10 mouse cellular contexts compared by ENCODE assay signal in genomic region chr15:82981676-82982520, GRCm38 (mm10). TPM values are rescaled to one million over a fixed set of nuclear protein-coding genes. Genes with fewer than 3 reads are reported as not detected.
DNase-seq lines count a peak whose midpoint lies in the region; ATAC-seq and TF ChIP-seq lines count a peak whose summit lies in the region.
"Had no signal": no experiment of that assay in that cellular context is flagged by ENCODE, and none has a peak within 500 bp of the region (broad histone marks: within the 10 kb centered on the region; RNA-seq: fewer than 3 reads in every experiment).

No protein-coding gene starts in this region.

- 33% methylated on average over 15 of the region's 15 CpGs for WGBS in forebrain, embryonic 12.5 days
- WGBS in limb, embryonic 14.5 days = 14% methylated on average over 15 of the region's 15 CpGs
- 36% methylated on average over 15 of the region's 15 CpGs for WGBS in stomach, embryonic 14.5 days
- WGBS in liver, embryonic 12.5 days (ENCODE audit: insufficient replicate concordance) = 31% methylated on average over 15 of the region's 15 CpGs

- H3K9me3 ChIP-seq in forebrain, embryonic 12.5 days = no peaks in the 10 kb centered on the region
- H3K9me3 ChIP-seq in limb, embryonic 14.5 days (ENCODE audit: control insufficient read depth, low read length) = no peaks in the 10 kb centered on the region
- no peaks in the 10 kb centered on the region for H3K9me3 ChIP-seq in stomach, embryonic 14.5 days (ENCODE audit: control insufficient read depth, low read depth, low read length)
- no peaks in the 10 kb centered on the region for H3K9me3 ChIP-seq in liver, embryonic 12.5 days (replicated peaks)
- H3K9me3 ChIP-seq: liver, embryonic 13.5 days had no signal

- no peak for TF ChIP-seq CTCF in layer of hippocampus, adult 2 months (conservative IDR thresholded peaks at IDR 0.05)

- H3K4me3 ChIP-seq in layer of hippocampus, adult 2 months = peak overlapping the region; percentile 53; the same call in 1 of the 2 replicates
- no peak overlapping the region for H3K4me3 ChIP-seq in forebrain, embryonic 12.5 days (replicated peaks)
- 0 out of 2 replicates have a peak overlapping the region, but pooled peaks have one; percentile 5 for H3K4me3 ChIP-seq in limb, embryonic 14.5 days (replicated peaks; ENCODE audit: low read length)
- H3K4me3 ChIP-seq in stomach, embryonic 14.5 days (ENCODE audit: low read depth, low read length) = no peak overlapping the region
- no peak overlapping the region for H3K4me3 ChIP-seq in liver, embryonic 12.5 days
- H3K4me3 ChIP-seq: liver, embryonic 13.5 days had no signal

- H3K9ac ChIP-seq in forebrain, embryonic 12.5 days = peak overlapping the region; percentile 4
- peak overlapping the region; percentile 17; the same call in 1 of the 2 replicates for H3K9ac ChIP-seq in limb, embryonic 14.5 days (ENCODE audit: low read depth, low read length, severe bottlenecking)
- no peak overlapping the region for H3K9ac ChIP-seq in stomach, embryonic 14.5 days (replicated peaks; ENCODE audit: low read depth, low read length)
- H3K9ac ChIP-seq in liver, embryonic 12.5 days = no peak overlapping the region
- H3K9ac ChIP-seq: liver, embryonic 13.5 days had no signal

- H3K27ac ChIP-seq in layer of hippocampus, adult 2 months = peak overlapping the region; percentile 80
- H3K27ac ChIP-seq in forebrain, embryonic 12.5 days = peak overlapping the region; percentile 96
- H3K27ac ChIP-seq in limb, embryonic 14.5 days (replicated peaks; ENCODE audit: low read depth, low read length) = peak overlapping the region; percentile 62
- no peak overlapping the region; the same call in 1 of the 2 replicates for H3K27ac ChIP-seq in stomach, embryonic 14.5 days (ENCODE audit: low read length)
- no peak overlapping the region for H3K27ac ChIP-seq in liver, embryonic 12.5 days
- H3K27ac ChIP-seq: liver, embryonic 13.5 days had no signal

- H3K36me3 ChIP-seq in forebrain, embryonic 12.5 days (replicated peaks) = no peaks in the 10 kb centered on the region
- no peaks in the 10 kb centered on the region for H3K36me3 ChIP-seq in limb, embryonic 14.5 days (ENCODE audit: control insufficient read depth, insufficient read depth, low read length)
- H3K36me3 ChIP-seq in stomach, embryonic 14.5 days (ENCODE audit: control insufficient read depth, insufficient read depth, low read length) = no peaks in the 10 kb centered on the region
- H3K36me3 ChIP-seq in liver, embryonic 12.5 days = no peaks in the 10 kb centered on the region
- H3K36me3 ChIP-seq: liver, embryonic 13.5 days had no signal

- H3K4me1 ChIP-seq in forebrain, embryonic 12.5 days = peaks cover 58% of the 10 kb centered on the region
- peaks cover 42% of the 10 kb centered on the region for H3K4me1 ChIP-seq in limb, embryonic 14.5 days (ENCODE audit: control insufficient read depth, insufficient read depth, low read length)
- peaks cover 32% of the 10 kb centered on the region for H3K4me1 ChIP-seq in stomach, embryonic 14.5 days (ENCODE audit: control insufficient read depth, insufficient read depth, low read length)
- no peaks in the 10 kb centered on the region; the same call in 1 of the 2 replicates for H3K4me1 ChIP-seq in liver, embryonic 12.5 days

- no peak for DNase-seq in layer of hippocampus, adult 2 months (ENCODE audit: low spot score in 2 of 2)
- DNase-seq in layer of hippocampus, adult 11-12 months (ENCODE audit: low spot score) = no peak
- no peak for DNase-seq in limb, embryonic 14.5 days (ENCODE audit: low spot score)
- no peak for DNase-seq in gastrocnemius, postnatal 4 days (ENCODE audit: low spot score in 2 of 2)
- DNase-seq: adrenal gland, postnatal 14 days; kidney, adult 11 months; liver, embryonic 13.5 days had no signal

- H3K27me3 ChIP-seq in forebrain, embryonic 12.5 days = peaks cover 31% of the 10 kb centered on the region
- H3K27me3 ChIP-seq in limb, embryonic 14.5 days (ENCODE audit: control insufficient read depth, insufficient read depth, low read length) = no peaks in the 10 kb centered on the region
- 0 out of 2 replicates have a peak, but pooled peaks cover 4% of the 10 kb centered on the region for H3K27me3 ChIP-seq in stomach, embryonic 14.5 days (ENCODE audit: control insufficient read depth, insufficient read depth, low read length)
- H3K27me3 ChIP-seq in liver, embryonic 12.5 days (replicated peaks) = peaks cover 72% of the 10 kb centered on the region

- no peak for TF ChIP-seq POLR2A in limb, embryonic 14.5 days (IDR thresholded peaks at IDR 0.05; ENCODE audit: borderline replicate concordance, extremely low read depth, insufficient read depth, insufficient read length)

- no peak for ATAC-seq in forebrain, embryonic 12.5 days (ENCODE audit: low FRiP score)
- no peak for ATAC-seq in limb, embryonic 14.5 days (ENCODE audit: low FRiP score, low read depth)
- ATAC-seq in stomach, embryonic 14.5 days (ENCODE audit: insufficient number of reproducible peaks, insufficient read depth, low FRiP score, low read depth) = no peak
- ATAC-seq in liver, embryonic 12.5 days = no peak

- peak overlapping the region; percentile 53 for H3K4me2 ChIP-seq in forebrain, embryonic 12.5 days
- peak overlapping the region; percentile 42 for H3K4me2 ChIP-seq in limb, embryonic 14.5 days (replicated peaks; ENCODE audit: low read depth, low read length, severe bottlenecking)
- 0 out of 2 replicates have a peak overlapping the region, but pooled peaks have one; percentile 32 for H3K4me2 ChIP-seq in stomach, embryonic 14.5 days (replicated peaks; ENCODE audit: low read depth, low read length)
- no peak overlapping the region for H3K4me2 ChIP-seq in liver, embryonic 12.5 days
- H3K4me2 ChIP-seq: liver, embryonic 13.5 days had no signal

RNA-seq across cellular contexts. Expression of gene Tcf20, which starts 5.8 kb away (rescaled TPM):
- total RNA-seq in layer of hippocampus, adult 2 months (2021) = 100 to 1,000 TPM; 219 to 230 TPM
- 14.7 and 14.9 TPM in 2 replicates for polyA plus RNA-seq in forebrain, embryonic 12.5 days (2016; fragmentation: Nextera tagmentation; extraction: Ambion mirVana)
- 28.9 and 29.2 TPM in 2 replicates for polyA plus RNA-seq in limb, embryonic 14.5 days (2012; rRNA removed)
- 14.6 and 16.3 TPM in 2 replicates for polyA plus RNA-seq in limb, embryonic 14.5 days (2014; fragmentation: Nextera tagmentation; extraction: Ambion mirVana)
- polyA plus RNA-seq in stomach, embryonic 14.5 days (2014; fragmentation: Nextera tagmentation; extraction: Ambion mirVana) = 15.0 and 15.5 TPM in 2 replicates
- 3.9 and 4.0 TPM in 2 replicates for polyA plus RNA-seq in liver, embryonic 12.5 days (2016; fragmentation: Nextera tagmentation; extraction: Ambion mirVana)
- total RNA-seq in gastrocnemius, postnatal 4 days (2021) = 10 to 100 TPM; 51.0 to 58.8 TPM

RNA-seq across cellular contexts. Expression of gene Nfam1, which starts 51.2 kb away (rescaled TPM):
- total RNA-seq in layer of hippocampus, adult 2 months (2021) = 1 to 10 TPM; 1.9 to 2.8 TPM
- 1.4 and 1.7 TPM in 2 replicates for polyA plus RNA-seq in forebrain, embryonic 12.5 days (2016; fragmentation: Nextera tagmentation; extraction: Ambion mirVana)
- polyA plus RNA-seq in limb, embryonic 14.5 days (2012; rRNA removed) = 4.0 and 4.5 TPM in 2 replicates
- polyA plus RNA-seq in limb, embryonic 14.5 days (2014; fragmentation: Nextera tagmentation; extraction: Ambion mirVana) = 3.5 and 4.3 TPM in 2 replicates
- 2.5 and 2.8 TPM in 2 replicates for polyA plus RNA-seq in stomach, embryonic 14.5 days (2014; fragmentation: Nextera tagmentation; extraction: Ambion mirVana)
- 6.2 and 6.4 TPM in 2 replicates for polyA plus RNA-seq in liver, embryonic 12.5 days (2016; fragmentation: Nextera tagmentation; extraction: Ambion mirVana)
- 1 to 10 TPM; 2.5 to 4.2 TPM for total RNA-seq in gastrocnemius, postnatal 4 days (2021)

Comparison
In these comparisons a context has a peak if more than half of its experiments do, and no peak if none do; other contexts are left out.
1. H3K27ac ChIP-seq: peak in layer of hippocampus, adult 2 months (single experiment), forebrain, embryonic 12.5 days (single experiment) and limb, embryonic 14.5 days (single experiment); none in stomach, embryonic 14.5 days (single experiment) and liver, embryonic 12.5 days (single experiment).
2. H3K4me3 ChIP-seq: peak in layer of hippocampus, adult 2 months (single experiment) and limb, embryonic 14.5 days (single experiment); none in forebrain, embryonic 12.5 days (single experiment), stomach, embryonic 14.5 days (single experiment) and liver, embryonic 12.5 days (single experiment).
3. H3K9ac ChIP-seq: peak in forebrain, embryonic 12.5 days (single experiment) and limb, embryonic 14.5 days (single experiment); none in stomach, embryonic 14.5 days (single experiment) and liver, embryonic 12.5 days (single experiment).